Mouse (Mus musculus) olfactory bulb, adult 2 months (tissue): ENCODE results near the gene Tmub1.
A peak's percentile ranks its signal among the peaks of the same experiment; 100 is the strongest.

Source experiments
- CTCF ChIP-seq: fragments of 200-500 bp; IDR thresholded peaks from 2 replicates; pipeline ENCODE4 v1.5.1; 2012; ENCODE audit warnings: low read depth, mild to moderate bottlenecking, low read length, moderate library complexity; ENCODE audit not compliant: insufficient read depth
- POLR2A ChIP-seq: fragments of 200-500 bp; IDR thresholded peaks from 2 replicates; pipeline ENCODE4 v1.6.1; 2012; ENCODE audit warnings: mild to moderate bottlenecking, low read depth, low read length, moderate library complexity; ENCODE audit not compliant: insufficient read depth

DNA sequence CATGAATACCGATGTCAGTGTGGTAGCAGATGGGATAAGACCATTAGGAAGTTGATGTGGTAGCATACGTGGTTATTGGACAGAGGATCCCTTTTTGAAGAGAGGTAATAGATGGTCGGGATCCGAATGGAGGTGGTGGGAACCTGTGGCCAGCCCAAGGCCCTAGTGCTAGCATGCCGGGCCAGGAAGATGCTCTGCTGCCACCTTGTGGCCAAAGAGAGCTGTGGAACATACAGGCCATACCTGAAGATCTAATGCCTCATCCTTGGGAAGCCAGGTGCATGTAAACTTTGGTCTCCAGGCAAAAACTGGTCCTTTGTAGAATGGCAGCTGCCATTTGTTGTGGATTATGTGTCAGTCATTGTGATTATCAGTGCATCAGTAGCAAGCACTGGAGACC is 22.9 kb upstream of the Tmub1 start:
- TF ChIP-seq CTCF = peak; percentile 77
- no peak for TF ChIP-seq POLR2A
